Mouse (Mus musculus) naive thymus-derived CD4-positive, alpha-beta T cell, adult 2 months (primary cell): ENCODE data around the gene Rab3a.

Experiments
- DNase-seq: peaks from one replicate; pipeline ENCODE4 v3.0.0-alpha.2; 2011; ENCODE audit warnings: low read depth

Rab3a gene

DNA sequence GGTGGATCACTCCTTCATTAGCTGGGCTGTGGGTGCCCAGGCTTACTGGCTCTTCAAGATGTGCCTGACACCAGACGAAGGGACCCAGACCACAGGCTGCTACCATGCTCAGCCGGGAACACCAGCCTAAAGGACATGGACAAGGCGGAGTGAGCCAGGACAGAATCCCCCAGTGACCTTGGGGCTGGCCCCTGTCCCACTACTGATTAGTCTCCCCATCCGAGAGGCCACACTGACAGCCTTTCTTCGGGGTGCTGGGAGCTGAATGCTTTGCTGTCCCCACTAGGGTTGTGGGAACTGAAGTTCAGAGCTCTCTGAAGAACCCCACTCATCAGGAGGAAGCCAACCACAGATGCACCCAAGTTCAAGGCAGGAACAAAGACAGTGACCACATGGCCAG lies 20.7 kb downstream of the Rab3a start:
- no peak for DNase-seq

DNA sequence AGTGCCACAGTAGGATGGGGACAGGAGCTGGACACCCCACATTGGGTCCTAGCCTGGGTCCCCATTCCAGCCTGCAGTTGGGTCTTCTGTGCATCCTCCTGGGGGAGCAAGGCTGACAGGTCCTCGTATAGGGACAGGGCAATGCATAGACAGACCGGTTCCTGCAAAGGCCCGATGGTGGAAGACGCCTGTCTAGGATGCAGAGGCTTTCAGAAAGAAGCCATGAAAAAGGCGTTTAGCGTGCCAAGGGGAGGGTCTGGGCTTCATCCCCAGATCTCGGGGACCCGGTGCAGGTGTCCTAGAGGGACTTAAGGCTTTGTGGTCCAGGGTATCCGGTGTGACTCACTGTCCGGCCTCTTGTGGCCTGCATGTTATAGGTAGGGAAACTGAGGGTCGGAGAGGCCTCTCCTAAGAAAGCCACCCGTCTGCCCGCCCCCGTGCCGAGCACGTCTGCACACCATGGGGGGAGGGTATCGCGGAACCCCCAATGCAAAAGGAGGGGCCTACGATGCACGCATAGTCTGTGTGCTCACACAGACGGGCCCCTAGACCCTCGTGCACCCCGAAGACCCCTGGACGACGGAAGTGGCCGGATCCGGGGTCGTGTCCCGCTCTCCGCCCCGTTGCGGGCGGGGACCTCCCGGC lies 21.5 kb downstream of the Rab3a start:
- peak; percentile 55 for DNase-seq

DNA sequence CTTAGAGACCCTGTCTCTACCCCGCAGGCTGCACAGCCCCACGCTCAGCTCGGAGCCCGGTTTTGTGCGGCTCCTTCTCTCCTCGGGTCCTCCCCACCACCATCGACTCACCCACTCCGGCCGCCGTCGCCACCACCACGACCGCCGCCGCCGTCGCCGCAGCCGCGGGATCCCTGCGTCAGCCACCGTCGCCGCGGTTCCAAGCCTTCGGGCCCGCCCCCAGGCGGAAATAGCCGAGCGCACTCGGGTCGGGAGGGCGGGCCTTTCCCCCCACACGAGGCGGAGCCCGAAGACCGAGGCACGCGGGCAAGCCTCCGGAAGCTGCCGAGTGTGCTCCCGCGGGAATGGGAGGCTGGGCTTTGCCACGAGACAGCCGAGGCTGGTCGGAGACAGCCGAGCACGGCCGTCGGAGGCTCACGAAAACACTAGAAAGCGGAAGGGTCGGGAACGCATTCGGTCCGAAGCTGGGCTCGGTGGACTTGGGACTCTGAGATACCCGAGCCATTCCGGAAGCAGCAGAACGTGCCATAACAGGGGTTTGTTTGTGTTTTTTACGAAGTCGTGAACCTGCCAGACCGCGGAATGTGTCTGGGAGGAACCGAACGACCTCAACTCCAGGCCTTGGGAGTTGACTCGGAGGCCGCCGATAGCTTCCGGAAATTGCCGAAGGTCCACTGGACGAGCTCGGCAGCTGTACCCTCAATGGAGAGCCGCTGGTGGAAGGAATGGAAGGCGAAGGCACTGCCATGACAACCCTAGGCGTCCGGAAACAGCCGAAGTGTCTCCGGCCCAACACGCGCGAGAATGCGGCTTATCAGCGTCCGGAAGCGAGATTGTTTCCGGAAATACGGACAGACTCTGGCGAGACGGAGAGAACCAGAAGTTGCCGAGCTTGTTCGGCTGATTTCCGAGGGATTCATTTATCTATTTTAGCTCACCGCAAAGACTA lies 22.3 kb downstream of the Rab3a start, which contains the start of gene Pik3r2:
TSS of gene Pik3r2 (minus strand) at position 218 of the 949 bp plus-strand sequence.
- peak; percentile 98 for DNase-seq

DNA sequence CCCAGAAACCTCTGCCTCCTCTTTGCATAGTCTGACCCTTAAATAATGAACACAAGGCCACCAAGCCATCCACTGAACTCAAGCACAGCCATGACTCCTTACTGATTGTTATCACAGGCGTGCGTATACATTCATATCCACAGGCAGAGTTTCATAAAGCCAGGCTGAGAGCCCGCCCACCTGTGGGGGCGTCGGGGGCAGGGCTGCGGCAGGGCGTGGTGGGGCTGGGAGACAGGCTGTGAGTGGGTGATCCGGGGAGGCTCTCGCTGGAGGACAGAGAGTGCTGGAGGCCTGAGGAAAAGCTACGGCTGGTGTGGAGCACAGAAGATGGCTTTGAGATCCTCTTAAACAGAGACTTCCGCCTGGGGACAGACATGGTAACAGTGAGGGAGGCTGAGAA lies 25.6 kb downstream of the Rab3a start:
- no peak for DNase-seq

DNA sequence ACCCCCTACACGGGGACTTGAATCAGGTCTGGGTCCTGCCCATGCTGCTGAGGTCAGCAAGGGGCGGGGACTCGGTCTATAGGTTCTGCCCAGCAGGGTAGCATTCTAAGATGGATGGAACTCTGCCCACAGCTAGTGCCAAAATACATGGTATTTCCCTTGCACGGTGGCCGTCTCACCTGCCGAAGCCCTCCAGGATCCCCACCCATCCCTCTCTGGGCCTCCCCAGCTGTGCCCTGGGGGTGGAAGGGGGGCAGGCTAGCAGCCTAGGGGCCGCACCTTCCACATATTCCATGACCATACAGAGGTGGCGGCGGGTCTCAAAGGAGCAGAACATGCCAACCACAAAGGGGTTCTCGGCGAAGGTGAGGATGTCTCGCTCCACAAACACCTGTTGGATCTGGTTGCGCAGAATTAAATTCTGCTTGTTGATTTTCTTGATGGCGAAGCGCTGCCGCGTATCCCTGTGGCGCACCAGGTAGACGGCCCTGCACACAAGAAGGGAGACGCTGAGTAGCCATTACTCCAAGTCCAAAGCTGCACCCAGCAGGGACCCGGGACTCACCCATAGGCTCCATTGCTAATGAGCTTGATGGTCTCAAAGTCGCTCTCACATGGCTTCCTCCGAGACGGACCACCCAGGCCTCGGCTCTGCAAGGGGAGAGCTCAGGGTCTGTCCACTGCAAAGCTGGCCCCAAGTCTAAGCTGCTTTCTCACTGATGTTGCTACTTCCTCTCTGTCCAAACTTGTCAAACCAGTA lies 32.0 kb downstream of the Rab3a start:
- no peak for DNase-seq

DNA sequence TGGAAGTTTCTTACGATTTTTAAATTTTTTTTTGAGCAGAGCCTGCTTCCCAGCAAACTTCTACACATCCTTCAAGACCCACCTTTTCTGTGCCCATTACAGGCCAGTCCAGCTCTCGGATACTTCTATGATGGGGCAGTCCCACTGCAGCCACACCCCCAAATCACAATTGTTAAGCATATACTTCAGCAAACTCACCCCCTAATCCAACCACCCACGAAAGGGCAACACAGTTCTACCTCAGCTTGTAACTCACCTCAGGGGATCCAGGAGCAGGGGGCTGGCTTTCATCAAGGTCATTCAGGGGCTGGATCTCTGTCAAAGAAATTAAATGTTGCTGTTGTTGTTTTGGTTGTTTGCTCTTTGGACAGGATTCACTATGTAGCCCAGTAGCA lies 32.6 kb downstream of the Rab3a start:
- no peak for DNase-seq

DNA sequence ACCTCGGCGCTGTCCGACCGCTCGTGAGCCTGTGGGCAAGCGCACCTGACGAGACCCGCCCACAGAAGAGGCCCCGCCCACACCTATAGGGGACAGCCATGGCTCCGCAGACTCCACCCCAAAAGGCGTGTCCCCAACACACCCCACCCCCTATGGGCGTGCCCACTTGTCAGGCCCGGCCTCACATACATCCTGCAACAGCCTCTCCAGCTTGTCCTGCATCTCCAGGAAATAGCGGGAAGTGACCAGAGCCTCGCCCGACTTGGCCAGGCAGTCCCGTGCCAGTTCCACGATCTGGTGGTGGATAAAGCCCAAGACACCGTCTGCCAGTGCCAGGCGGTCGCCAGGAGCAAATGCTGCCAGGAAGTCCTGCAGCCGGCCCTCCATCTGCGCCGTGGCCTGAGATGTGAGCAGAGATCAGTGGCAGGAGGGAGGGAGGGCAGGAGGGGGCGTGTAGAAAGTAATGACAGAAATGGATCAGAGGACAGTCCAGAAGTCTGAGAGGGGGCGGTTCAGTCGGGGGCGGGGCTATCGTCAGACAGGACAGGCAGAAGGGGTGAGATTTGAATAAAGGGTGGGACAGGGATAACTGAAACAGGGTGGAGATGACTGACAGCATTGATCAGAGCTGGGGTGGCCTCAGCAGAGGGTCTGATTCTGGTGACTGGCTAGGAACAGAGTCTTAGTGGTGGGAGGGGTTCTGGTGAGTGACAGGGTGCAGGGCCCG lies 33.6 kb downstream of the Rab3a start:
- no peak for DNase-seq

DNA sequence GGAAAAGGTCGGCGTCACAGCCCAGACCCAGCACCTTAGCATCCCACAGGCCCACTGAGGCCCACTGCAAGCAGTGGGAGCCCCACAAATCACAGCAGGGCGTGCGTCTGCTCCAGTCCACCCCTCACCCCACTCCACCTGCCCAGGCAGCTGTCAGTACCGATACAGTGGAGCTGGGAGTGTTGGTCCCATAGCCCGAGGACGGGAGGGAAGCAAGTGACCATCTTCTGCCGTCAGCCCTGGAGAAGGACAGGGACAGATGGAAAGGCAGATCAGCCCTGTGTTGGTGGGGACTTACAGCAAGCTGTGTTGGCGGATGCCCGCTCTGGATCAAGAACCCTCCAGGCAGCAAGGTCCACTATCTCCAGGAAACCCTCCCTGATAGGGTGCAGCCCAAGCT lies 34.6 kb downstream of the Rab3a start:
- no peak for DNase-seq

DNA sequence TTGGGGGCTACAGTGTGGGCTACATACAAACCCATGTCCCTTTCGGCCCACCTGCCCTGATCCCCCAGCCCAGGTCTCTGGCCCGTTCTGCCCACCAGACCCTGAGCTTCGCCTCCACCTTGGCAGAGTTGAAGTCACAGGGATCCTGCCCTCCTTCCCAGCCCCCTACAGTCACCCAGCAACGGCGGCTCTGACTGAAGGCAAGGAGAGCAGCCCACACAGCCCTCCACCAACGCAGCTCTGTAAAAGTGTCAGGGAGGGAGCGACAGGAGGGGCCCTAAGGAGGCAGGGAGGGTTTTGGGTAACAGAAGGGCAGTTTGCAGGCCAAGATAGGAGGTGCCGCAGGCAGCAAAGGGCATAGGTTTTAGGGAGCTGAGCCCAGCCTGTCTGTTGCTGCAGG lies 36.4 kb downstream of the Rab3a start:
- no peak for DNase-seq

DNA sequence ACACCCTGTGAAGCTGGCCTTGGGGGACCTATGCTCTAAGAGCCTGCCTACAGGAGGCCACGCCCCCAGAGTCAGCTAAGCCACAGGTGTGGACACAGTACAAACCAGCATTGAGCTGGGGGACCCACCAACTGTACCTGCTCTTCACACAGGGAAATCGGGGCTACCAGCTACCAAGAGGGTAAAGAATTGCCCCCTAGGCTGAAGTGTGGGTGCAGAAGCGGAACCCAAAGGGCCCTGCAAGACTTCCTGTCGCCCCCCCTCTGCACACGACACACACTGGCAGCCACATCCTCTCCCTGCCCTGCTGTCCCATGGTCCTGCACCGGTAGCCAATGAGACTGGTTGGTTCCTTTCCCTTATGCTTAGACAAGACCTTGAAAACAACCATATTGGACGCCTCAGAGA lies 36.8 kb downstream of the Rab3a start:
- peak; percentile 83 for DNase-seq

DNA sequence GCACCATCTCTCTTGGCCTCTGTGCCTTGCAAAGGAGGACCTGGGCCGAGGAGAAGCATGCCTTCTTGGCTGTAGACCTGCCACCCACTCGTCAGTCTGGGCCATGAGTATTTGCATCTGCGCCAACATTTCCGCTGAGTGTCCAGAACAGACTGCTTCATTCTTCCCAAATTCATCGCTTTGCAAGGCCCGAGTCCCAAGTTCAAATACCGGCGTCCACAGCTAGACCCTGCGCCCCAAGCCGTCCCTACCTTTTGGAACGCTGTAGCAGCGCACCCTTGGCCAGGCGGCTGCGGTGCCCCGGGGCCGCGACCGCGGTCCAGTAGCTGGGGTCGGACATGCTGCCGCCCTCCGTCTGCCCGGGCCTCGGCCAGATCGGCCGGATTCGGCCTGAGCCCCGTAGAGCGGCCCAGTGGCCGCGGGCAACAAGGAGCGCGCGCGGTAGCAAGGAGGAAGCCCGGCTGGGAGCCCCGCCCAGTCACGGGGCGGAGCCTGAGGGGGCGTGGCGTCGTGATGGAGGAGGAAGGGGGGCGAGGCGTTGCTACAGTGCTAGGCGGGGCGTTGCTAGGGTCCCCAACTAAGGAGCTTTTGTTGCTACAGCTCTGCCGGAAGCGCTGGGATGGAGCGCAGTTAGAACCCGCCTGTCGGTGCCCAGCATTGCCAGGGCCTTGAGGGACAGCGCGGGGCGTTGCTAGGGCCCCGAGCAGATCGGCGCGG lies 37.7 kb downstream of the Rab3a start:
- peak; percentile 99 for DNase-seq

DNA sequence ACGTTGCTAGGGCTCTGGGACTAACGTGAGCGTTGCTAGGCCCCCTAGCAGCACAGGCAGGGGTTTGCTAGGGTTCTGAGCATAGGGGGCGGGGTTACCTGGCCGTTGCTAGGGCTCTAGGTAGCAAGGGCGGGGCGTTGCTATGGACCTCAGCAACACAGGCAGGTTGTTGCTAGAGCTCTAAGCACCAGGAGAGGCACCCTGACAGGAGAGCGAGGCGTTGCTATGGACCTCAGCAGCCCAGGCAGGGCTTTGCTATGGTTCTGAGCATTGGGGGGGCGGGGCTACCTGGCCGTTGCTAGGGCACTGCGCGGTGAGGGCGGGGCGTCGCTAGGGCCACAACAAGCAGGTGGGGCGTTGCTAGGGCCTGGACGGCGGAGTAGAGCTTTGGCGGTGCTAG lies 38.2 kb downstream of the Rab3a start:
- peak; percentile 95 for DNase-seq

DNA sequence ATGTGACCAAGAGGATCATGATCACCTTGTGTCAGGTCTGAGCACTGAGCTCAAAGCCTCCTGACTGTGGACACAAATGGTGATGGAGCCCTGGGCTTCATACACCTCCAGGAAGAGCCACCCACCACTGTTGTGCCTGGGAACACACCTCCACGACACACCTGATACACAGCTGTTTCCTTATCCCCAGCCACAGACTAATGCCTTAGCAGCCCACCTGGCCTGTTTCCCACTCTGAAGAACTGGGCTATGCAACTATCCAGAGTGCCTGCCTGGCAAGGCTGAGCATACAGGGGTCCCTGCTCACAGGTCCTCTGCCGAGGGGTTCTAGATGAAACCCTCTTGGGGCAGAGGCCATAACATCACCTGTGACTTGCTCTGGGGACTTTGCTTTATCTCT lies 39.7 kb downstream of the Rab3a start:
- DNase-seq, result no peak

DNA sequence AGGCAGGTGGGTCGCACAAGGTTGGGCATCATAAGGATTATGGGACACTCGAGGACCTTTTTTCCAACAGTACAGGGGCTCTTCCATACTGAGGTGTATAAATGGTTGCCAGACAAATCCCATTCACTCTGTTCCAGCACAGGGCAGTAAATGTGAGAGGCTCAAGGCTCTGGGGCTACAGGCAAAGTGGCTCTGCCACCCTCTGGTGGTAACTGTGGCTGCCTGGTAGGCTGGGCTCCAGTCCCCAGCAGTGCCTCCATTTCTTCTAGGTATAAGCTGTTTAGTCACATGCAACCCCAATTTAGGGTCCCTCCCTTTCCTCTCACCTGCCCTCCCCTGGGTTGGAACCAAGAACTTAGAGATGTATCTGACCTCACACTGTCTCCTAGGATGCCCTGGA lies 40.9 kb downstream of the Rab3a start:
- no peak for DNase-seq

DNA sequence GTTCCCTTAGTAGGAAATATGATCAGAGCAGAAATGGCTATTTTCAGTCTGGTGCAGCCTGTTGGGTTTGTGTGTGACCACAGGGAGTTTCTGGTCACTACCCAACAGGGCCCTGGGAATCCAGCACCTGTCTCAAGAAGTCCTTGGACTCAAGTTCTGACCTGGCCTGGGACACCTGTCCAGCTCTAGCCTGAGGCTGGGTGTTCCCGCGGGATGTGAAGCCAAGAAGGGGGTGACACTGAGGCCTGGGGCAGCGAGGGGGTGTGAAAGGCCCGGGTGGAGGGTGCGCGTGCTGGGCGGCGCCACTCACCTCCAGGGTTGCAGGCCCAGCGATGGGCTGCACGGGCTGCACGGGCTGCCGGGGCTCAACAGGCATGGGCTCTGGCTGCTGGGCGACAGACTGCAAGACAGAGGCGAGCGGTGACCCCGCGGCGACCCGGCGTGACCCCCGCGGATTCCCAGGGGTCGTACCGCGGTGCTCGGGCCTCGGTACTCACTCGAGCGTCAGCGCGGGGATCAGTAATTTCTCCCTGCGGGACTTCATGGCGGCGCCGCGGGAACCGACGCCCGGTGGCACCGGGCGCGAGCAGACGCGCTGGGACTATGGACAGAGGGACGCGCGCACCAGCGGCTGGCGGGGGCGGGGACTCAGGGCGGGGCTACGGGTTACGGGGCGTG lies 42.1 kb downstream of the Rab3a start:
- peak; percentile 24 for DNase-seq

DNA sequence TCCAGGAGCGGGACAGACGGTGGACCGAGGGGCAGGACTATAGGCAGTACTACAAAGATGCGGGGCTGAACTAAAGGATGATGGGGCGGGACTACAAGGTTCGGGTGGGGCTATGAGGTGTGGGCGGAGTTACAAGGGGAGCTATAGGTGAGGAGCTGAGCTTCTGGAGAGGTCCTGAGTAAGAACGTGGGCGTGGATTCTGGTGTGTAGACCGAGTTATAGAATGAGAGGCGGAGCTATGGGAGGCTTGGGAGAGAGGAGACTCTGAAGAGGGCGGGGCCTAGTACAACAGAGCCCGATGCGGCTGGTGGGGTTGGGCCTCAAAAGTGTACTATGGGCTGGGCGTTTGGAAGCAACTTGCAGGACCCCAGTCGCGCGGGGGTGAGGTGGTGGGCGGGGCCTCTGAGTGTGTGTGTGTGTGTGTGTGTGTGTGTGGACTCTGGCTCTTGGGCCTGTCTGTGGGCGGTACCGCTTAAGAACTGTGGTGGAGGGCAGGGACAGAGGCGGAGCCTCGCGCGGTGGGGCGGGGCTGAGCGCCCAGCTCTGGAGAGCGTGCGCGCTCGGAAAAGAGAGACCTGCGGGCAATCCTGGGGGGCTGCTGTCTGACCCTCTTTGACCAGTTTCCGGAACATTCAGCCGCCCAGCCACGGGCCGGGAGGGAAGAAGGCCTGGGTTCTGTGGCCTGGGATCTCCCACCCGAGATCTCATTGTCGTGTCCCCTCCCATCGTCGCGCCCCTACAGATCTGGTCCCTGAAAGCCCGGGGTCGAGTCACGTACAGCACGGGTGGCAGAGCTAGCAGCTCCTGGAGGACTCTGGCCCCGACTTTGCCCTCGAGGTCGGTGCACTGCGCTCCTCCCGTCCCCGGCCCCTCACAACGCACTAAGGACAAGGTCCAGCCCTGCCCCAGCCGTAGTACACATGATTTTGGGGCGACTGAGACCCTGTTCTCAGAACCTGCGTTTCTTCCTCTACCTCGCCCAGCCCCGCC lies 42.9 kb downstream of the Rab3a start:
- peak; percentile 89 for DNase-seq

DNA sequence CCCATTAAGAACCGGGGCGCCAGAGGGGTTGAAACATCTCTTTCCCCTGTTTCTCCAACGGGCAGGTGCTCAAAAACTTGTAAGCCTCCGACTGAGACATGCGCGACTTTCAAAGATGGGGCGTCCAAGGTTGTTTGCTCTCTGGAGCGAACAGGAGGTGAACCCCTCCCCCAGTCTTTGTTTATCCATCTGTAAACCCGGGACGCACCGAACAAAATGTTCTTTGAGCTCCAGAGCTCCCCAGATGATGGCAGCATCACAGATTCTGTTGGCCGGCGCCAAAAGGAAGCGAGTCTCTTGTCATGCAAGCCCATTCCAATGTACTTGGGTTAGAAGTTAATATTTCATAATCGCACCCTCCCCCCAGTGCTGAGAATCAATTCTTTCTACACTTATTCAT lies 43.8 kb downstream of the Rab3a start:
- no peak for DNase-seq

DNA sequence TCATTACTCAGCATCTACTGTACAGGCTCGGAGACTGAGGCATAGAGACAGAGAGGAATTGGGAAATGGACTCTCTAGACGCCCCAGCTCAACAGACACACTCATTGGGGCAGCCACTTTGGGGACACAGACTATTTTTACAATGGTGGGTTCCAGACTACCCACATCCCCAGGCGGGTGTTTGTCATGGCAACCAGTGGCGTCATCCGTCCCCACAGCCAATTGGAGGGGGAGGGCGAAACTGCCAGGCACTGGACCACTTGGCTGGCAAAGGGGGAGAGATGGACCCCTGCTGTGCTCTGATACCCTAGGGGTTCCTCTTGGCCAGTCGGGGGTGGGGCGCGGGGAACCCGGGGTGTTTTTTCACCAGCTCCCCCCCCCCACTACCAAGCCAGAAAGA lies 46.2 kb downstream of the Rab3a start:
- DNase-seq, result no peak

DNA sequence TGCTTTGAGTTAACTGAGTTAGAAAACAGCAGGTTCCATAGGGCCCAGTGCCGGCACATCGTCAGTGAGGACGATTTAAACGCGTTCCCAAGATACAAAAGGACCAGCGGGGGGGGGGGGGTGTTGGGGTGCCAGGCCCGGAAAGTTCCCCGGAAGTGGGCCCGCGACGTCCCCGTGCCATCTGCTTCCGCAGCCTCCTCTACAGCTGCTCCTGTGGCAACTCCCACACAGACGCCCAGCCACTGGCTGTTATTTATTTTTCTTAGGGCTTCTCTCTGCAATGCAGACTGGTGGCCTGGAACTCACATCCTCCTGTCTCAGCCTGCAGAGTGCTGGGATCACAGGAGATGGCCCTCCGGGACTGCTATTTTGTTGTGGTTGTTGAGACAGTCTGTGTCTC lies 46.7 kb downstream of the Rab3a start:
- peak; percentile 75 for DNase-seq

DNA sequence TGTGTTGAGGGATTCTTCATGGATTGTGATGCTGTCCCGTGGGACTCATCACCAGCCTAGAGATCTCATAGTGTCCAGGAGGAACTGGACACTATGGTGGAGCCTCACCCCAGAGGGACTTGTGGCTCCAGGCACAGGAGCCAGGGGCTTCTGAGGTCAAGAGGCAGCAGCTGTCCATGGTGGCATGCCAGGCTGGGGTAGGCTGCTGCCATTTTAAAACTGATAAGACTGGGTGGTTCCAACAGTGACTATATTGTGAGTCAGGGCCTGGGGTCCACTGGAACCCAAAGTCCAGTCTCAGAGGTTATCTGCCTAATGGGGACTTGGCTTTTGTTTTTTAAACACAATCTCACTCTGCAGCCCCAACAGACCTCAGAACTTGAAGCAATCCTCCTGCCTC lies 47.4 kb downstream of the Rab3a start:
- no peak for DNase-seq
